10 mouse cellular contexts compared by ENCODE assay signal in the genomic region with DNA sequence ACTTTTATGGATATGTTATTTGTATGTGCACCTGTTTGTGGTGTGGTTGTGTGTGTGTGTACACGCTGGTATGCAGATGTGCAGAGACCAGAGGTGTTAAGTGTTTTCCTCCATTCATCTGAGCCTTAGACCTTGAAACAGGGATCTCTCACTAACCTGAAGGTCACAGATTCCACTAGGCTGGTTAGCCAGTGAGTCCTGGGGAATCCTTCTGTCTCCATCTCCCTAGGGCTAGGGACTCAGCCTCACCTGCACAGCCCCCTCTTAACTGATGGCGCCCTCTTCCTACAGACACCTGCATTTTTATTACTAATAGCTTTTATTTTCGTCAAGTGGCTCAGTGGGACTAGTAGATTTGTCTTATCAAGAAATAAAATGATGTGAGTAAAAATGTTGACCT. TPM values are rescaled to one million over a fixed set of nuclear protein-coding genes. Genes with fewer than 3 reads are reported as not detected.
DNase-seq lines count a peak whose midpoint lies in the region; ATAC-seq and TF ChIP-seq lines count a peak whose summit lies in the region.
"Had no signal": no experiment of that assay in that cellular context is flagged by ENCODE, and none has a peak within 500 bp of the region (broad histone marks: within the 10 kb centered on the region; RNA-seq: fewer than 3 reads in every experiment).

No protein-coding gene starts in this region.

- no peak for TF ChIP-seq EP300 in ES-Bruce4 (IDR thresholded peaks at IDR 0.05; ENCODE audit: insufficient read depth, low read depth, low read length)

- no peaks in the 10 kb centered on the region for H3K27me3 ChIP-seq in forebrain, embryonic 12.5 days
- H3K27me3 ChIP-seq in forebrain, embryonic 15.5 days = no peaks in the 10 kb centered on the region
- no peaks in the 10 kb centered on the region for H3K27me3 ChIP-seq in hindbrain, embryonic 11.5 days (ENCODE audit: control insufficient read depth, insufficient read depth, low read length)
- H3K27me3 ChIP-seq in hindbrain, embryonic 10.5 days (ENCODE audit: insufficient read depth, poor library complexity, severe bottlenecking) = no peaks in the 10 kb centered on the region
- no peaks in the 10 kb centered on the region for H3K27me3 ChIP-seq in ES-Bruce4 (ENCODE audit: control insufficient read depth, insufficient read depth, low read length, poor library complexity, severe bottlenecking)
- H3K27me3 ChIP-seq in midbrain, embryonic 14.5 days (ENCODE audit: control insufficient read depth, insufficient read depth, low read length) = no peaks in the 10 kb centered on the region
- H3K27me3 ChIP-seq: lung, embryonic 15.5 days had no signal

- no peak overlapping the region for H3K4me2 ChIP-seq in forebrain, embryonic 12.5 days
- no peak overlapping the region for H3K4me2 ChIP-seq in forebrain, embryonic 15.5 days (replicated peaks)
- H3K4me2 ChIP-seq in hindbrain, embryonic 11.5 days (replicated peaks; ENCODE audit: low read depth, low read length) = no peak overlapping the region
- H3K4me2 ChIP-seq in midbrain, embryonic 14.5 days (ENCODE audit: low read length) = peak overlapping the region; percentile 29
- H3K4me2 ChIP-seq: lung, embryonic 15.5 days had no signal

- ATAC-seq in forebrain, embryonic 12.5 days (ENCODE audit: low FRiP score) = no peak
- no peak for ATAC-seq in forebrain, embryonic 15.5 days (replicated peaks)
- ATAC-seq in hindbrain, embryonic 11.5 days (ENCODE audit: low FRiP score) = no peak
- ATAC-seq in midbrain, embryonic 14.5 days (ENCODE audit: low FRiP score, low TSS enrichment) = no peak

- TF ChIP-seq CTCF in ES-Bruce4 (IDR thresholded peaks at IDR 0.05; ENCODE audit: low read depth, low read length) = peak; percentile 10

- intact Hi-C loops in left cerebral cortex, postnatal 10 days (cut with DNase I) = no loop called here

- H3K27ac ChIP-seq in forebrain, embryonic 12.5 days = 0 out of 2 replicates have a peak overlapping the region, but pooled peaks have one; percentile 5
- H3K27ac ChIP-seq in forebrain, embryonic 15.5 days (replicated peaks) = no peak overlapping the region
- H3K27ac ChIP-seq in hindbrain, embryonic 11.5 days (ENCODE audit: low read depth, low read length) = peak overlapping the region; percentile 47; the same call in 1 of the 2 replicates
- H3K27ac ChIP-seq in hindbrain, embryonic 10.5 days = no peak overlapping the region
- no peak overlapping the region for H3K27ac ChIP-seq in ES-Bruce4 (ENCODE audit: insufficient read depth, low read length)
- peak overlapping the region; percentile 62 for H3K27ac ChIP-seq in midbrain, embryonic 14.5 days (replicated peaks; ENCODE audit: low read depth, low read length)
- H3K27ac ChIP-seq: lung, embryonic 15.5 days had no signal

- no peak overlapping the region for H3K4me3 ChIP-seq in forebrain, embryonic 12.5 days (replicated peaks)
- no peak overlapping the region for H3K4me3 ChIP-seq in forebrain, embryonic 15.5 days
- H3K4me3 ChIP-seq in hindbrain, embryonic 11.5 days (ENCODE audit: low read depth, low read length) = no peak overlapping the region
- no peak overlapping the region for H3K4me3 ChIP-seq in hindbrain, embryonic 10.5 days
- no peak overlapping the region for H3K4me3 ChIP-seq in ES-Bruce4 (ENCODE audit: low read depth, low read length)
- H3K4me3 ChIP-seq in midbrain, embryonic 14.5 days (replicated peaks; ENCODE audit: low read depth, low read length) = no peak overlapping the region
- H3K4me3 ChIP-seq: lung, embryonic 15.5 days had no signal

- peaks cover 13% of the 10 kb centered on the region for H3K36me3 ChIP-seq in forebrain, embryonic 12.5 days (replicated peaks)
- H3K36me3 ChIP-seq in forebrain, embryonic 15.5 days = no peaks in the 10 kb centered on the region
- no peaks in the 10 kb centered on the region for H3K36me3 ChIP-seq in hindbrain, embryonic 11.5 days (ENCODE audit: control insufficient read depth, insufficient read depth, low read length)
- peaks cover 90% of the 10 kb centered on the region for H3K36me3 ChIP-seq in hindbrain, embryonic 10.5 days
- H3K36me3 ChIP-seq in ES-Bruce4 (ENCODE audit: control insufficient read depth, insufficient read depth, low read length, poor library complexity, severe bottlenecking) = peaks cover 26% of the 10 kb centered on the region
- H3K36me3 ChIP-seq in midbrain, embryonic 14.5 days (ENCODE audit: control insufficient read depth, insufficient read depth, low read length) = no peaks in the 10 kb centered on the region

- no peak for DNase-seq in hindbrain, embryonic 11.5 days (ENCODE audit: low spot score)
- no peak for DNase-seq in hindbrain, embryonic 10.5 days (ENCODE audit: low spot score)
- DNase-seq in midbrain, embryonic 14.5 days = no peak
- no peak for DNase-seq in left cerebral cortex, postnatal 10 days (ENCODE audit: extremely low spot score in 1 of 2, low spot score in 2 of 2)
- DNase-seq in right cerebral cortex, postnatal 4 days = no peak
- DNase-seq: cerebellum, adult 18-20 months had no signal

- H3K4me1 ChIP-seq in forebrain, embryonic 12.5 days = peaks cover 32% of the 10 kb centered on the region
- peaks cover 29% of the 10 kb centered on the region for H3K4me1 ChIP-seq in forebrain, embryonic 15.5 days
- H3K4me1 ChIP-seq in hindbrain, embryonic 11.5 days (replicated peaks; ENCODE audit: control insufficient read depth, insufficient read depth, low read length) = no peaks in the 10 kb centered on the region; the same call in 1 of the 2 replicates
- peaks cover 20% of the 10 kb centered on the region for H3K4me1 ChIP-seq in hindbrain, embryonic 10.5 days (replicated peaks)
- peaks cover 7% of the 10 kb centered on the region for H3K4me1 ChIP-seq in ES-Bruce4 (ENCODE audit: control insufficient read depth, insufficient read depth, low read length)
- peaks cover 18% of the 10 kb centered on the region for H3K4me1 ChIP-seq in midbrain, embryonic 14.5 days (ENCODE audit: control insufficient read depth, insufficient read depth, low read length)

- no peaks in the 10 kb centered on the region for H3K9me3 ChIP-seq in forebrain, embryonic 12.5 days
- no peaks in the 10 kb centered on the region for H3K9me3 ChIP-seq in forebrain, embryonic 15.5 days
- H3K9me3 ChIP-seq in hindbrain, embryonic 11.5 days (ENCODE audit: control insufficient read depth, low read length) = no peaks in the 10 kb centered on the region
- H3K9me3 ChIP-seq in hindbrain, embryonic 10.5 days = no peaks in the 10 kb centered on the region
- H3K9me3 ChIP-seq in ES-Bruce4 (replicated peaks; ENCODE audit: control insufficient read depth, insufficient read depth, low read length, poor library complexity, severe bottlenecking) = peaks cover 7% of the 10 kb centered on the region; the same call in 1 of the 2 replicates
- H3K9me3 ChIP-seq in midbrain, embryonic 14.5 days (ENCODE audit: control insufficient read depth, low read length) = no peaks in the 10 kb centered on the region
- H3K9me3 ChIP-seq: lung, embryonic 15.5 days had no signal

- TF ChIP-seq POLR2A in ES-Bruce4 (IDR thresholded peaks at IDR 0.05; ENCODE audit: insufficient read depth, low read length) = no peak

- no peak overlapping the region for H3K9ac ChIP-seq in forebrain, embryonic 12.5 days
- no peak overlapping the region for H3K9ac ChIP-seq in forebrain, embryonic 15.5 days (replicated peaks)
- H3K9ac ChIP-seq in hindbrain, embryonic 11.5 days (ENCODE audit: low read depth, low read length) = no peak overlapping the region; the same call in 1 of the 2 replicates
- H3K9ac ChIP-seq in ES-Bruce4 (ENCODE audit: low read depth, poor library complexity, severe bottlenecking) = no peak overlapping the region
- no peak overlapping the region; the same call in 1 of the 2 replicates for H3K9ac ChIP-seq in midbrain, embryonic 14.5 days (replicated peaks; ENCODE audit: low read length)
- H3K9ac ChIP-seq: lung, embryonic 15.5 days had no signal

- 86% methylated on average over 3 of the region's 3 CpGs for WGBS in forebrain, embryonic 12.5 days
- 87% methylated on average over 3 of the region's 3 CpGs for WGBS in forebrain, embryonic 15.5 days
- 92% methylated on average over 3 of the region's 3 CpGs for WGBS in hindbrain, embryonic 11.5 days
- WGBS in hindbrain, embryonic 10.5 days = 94% methylated on average over 3 of the region's 3 CpGs
- 83% methylated on average over 3 of the region's 3 CpGs for WGBS in midbrain, embryonic 14.5 days

RNA-seq across cellular contexts. Expression of a gene that starts 14.3 kb away (rescaled TPM):
- polyA plus RNA-seq in forebrain, embryonic 12.5 days (2016; fragmentation: Nextera tagmentation; extraction: Ambion mirVana) = 18.8 and 19.6 TPM in 2 replicates
- 11.8 and 12.0 TPM in 2 replicates for polyA plus RNA-seq in forebrain, embryonic 15.5 days (2015; fragmentation: Nextera tagmentation; extraction: Ambion mirVana)
- 15.7 and 17.2 TPM in 2 replicates for polyA plus RNA-seq in hindbrain, embryonic 11.5 days (2014; fragmentation: Nextera tagmentation; extraction: Ambion mirVana)
- 26.2 and 27.4 TPM in 2 replicates for polyA plus RNA-seq in hindbrain, embryonic 10.5 days (2016; fragmentation: Nextera tagmentation; extraction: Ambion mirVana)
- 75.5 and 76.1 TPM in 2 replicates for polyA plus RNA-seq in ES-Bruce4 (2011; ENCODE audit: insufficient read depth, insufficient read length, low read depth, missing spikeins)
- polyA plus RNA-seq in midbrain, embryonic 14.5 days (2014; fragmentation: Nextera tagmentation; extraction: Ambion mirVana) = 8.7 and 13.3 TPM in 2 replicates
- 10 to 100 TPM in 1 of 2 experiments, 1 to 10 TPM in 1; 9.5 to 10.7 TPM for total RNA-seq in left cerebral cortex, postnatal 10 days (2021)

Comparison
In these comparisons a context has a peak if more than half of its experiments do, and no peak if none do; other contexts are left out.
1. H3K27ac ChIP-seq: peak in forebrain, embryonic 12.5 days (single experiment), hindbrain, embryonic 11.5 days (single experiment) and midbrain, embryonic 14.5 days (single experiment); none in forebrain, embryonic 15.5 days (single experiment), hindbrain, embryonic 10.5 days (single experiment) and ES-Bruce4 (single experiment).